Mouse (Mus musculus) bone marrow macrophage, adult 2 months (primary cell): ENCODE measurements around the gene Cdk14.

ENCODE experiments used
- CTCF ChIP-seq: IDR thresholded peaks from 2 replicates; pipeline ENCODE4 v1.5.1; 2012; ENCODE audit warnings: low read depth, mild to moderate bottlenecking, low read length, moderate library complexity
- POLR2A ChIP-seq: IDR thresholded peaks from 2 replicates; pipeline ENCODE4 v1.6.1; 2012; ENCODE audit warnings: mild to moderate bottlenecking, low read depth, low read length, borderline replicate concordance

GRCm38 (mm10) chr5:4861592-4861991 lies 558.5 kb downstream of the Cdk14 start:
- TF ChIP-seq CTCF (no peak), POLR2A (no peak)
